7 mouse cellular contexts compared by ENCODE assay signal in the genomic region with DNA sequence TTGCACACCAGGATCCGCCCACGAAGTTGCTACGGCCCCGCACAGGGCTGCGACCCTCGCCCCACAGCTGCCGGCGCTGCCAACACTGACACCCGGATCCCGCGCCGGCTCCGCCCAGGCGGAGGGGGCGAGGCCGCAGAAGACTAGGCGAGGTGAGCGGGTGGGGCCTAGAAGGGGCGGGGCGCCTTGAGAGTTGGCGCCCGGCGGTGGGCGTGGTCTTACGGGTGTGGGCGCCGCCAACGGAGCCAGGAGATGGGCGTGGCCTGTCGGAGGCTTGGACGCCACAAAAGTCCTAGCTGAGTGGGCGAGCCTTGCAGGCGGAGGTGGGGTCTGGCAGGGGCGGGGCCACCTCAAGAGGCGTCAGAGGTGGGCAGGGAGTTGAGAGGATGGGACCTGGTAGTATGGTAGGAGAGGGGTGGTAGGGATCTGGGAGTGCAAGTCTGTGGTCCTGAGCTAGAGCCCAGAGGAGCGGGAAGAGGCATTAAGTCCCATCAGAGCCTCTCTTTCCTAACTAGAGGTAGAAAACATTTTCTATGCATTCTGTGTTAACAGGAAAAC. TPM values are rescaled to one million over a fixed set of nuclear protein-coding genes. Genes with fewer than 3 reads are reported as not detected.
DNase-seq lines count a peak whose midpoint lies in the region; ATAC-seq lines count a peak whose summit lies in the region.

A gene (minus strand): TSS at position 158 of the 558 bp plus-strand sequence.

- peak within 1 kb of the TSS; percentile 68 for H3K4me3 ChIP-seq in embryonic facial prominence, embryonic 10.5 days
- H3K4me3 ChIP-seq in limb, embryonic 10.5 days: peak within 1 kb of the TSS; percentile 64
- peak within 1 kb of the TSS; percentile 64 for H3K4me3 ChIP-seq in midbrain, embryonic 13.5 days (replicated peaks)

- no peaks in the 10 kb centered on the region for H3K9me3 ChIP-seq in embryonic facial prominence, embryonic 10.5 days
- no peaks in the 10 kb centered on the region for H3K9me3 ChIP-seq in limb, embryonic 10.5 days (replicated peaks)
- no peaks in the 10 kb centered on the region for H3K9me3 ChIP-seq in midbrain, embryonic 13.5 days

- DNase-seq in adrenal gland, postnatal 10 days: peak; percentile 98
- DNase-seq in embryonic facial prominence, embryonic 10.5 days (ENCODE audit: low spot score): peak; percentile 98
- peak; percentile 96 for DNase-seq in kidney, adult 11 months
- peak; percentile 97 for DNase-seq in limb, embryonic 10.5 days (ENCODE audit: low spot score)
- DNase-seq in spleen, adult 12 weeks (ENCODE audit: low spot score): peak; percentile 91

- H3K9ac ChIP-seq in midbrain, embryonic 13.5 days (replicated peaks): peak within 1 kb of the TSS; percentile 76

- H3K4me1 ChIP-seq in embryonic facial prominence, embryonic 10.5 days: peaks cover 14% of the 10 kb centered on the region
- H3K4me1 ChIP-seq in limb, embryonic 10.5 days: peaks cover 15% of the 10 kb centered on the region
- peaks cover 14% of the 10 kb centered on the region; the same call in 1 of the 2 replicates for H3K4me1 ChIP-seq in midbrain, embryonic 13.5 days (replicated peaks)

- H3K27ac ChIP-seq in embryonic facial prominence, embryonic 10.5 days (replicated peaks): peak within 1 kb of the TSS; percentile 66; the same call in 1 of the 2 replicates
- peak within 1 kb of the TSS; percentile 58 for H3K27ac ChIP-seq in limb, embryonic 10.5 days
- H3K27ac ChIP-seq in midbrain, embryonic 13.5 days: peak within 1 kb of the TSS; percentile 30; the same call in 1 of the 2 replicates

- H3K36me3 ChIP-seq in embryonic facial prominence, embryonic 10.5 days (replicated peaks): peaks cover 5% of the 10 kb centered on the region; the same call in 1 of the 2 replicates
- no peaks in the 10 kb centered on the region for H3K36me3 ChIP-seq in limb, embryonic 10.5 days
- 0 out of 2 replicates have a peak, but pooled peaks cover 4% of the 10 kb centered on the region for H3K36me3 ChIP-seq in midbrain, embryonic 13.5 days

- peaks cover 40% of the 10 kb centered on the region for H3K27me3 ChIP-seq in embryonic facial prominence, embryonic 10.5 days (replicated peaks; ENCODE audit: low read depth, poor library complexity, severe bottlenecking)
- H3K27me3 ChIP-seq in limb, embryonic 10.5 days (ENCODE audit: low read depth, poor library complexity, severe bottlenecking): peaks cover 41% of the 10 kb centered on the region
- H3K27me3 ChIP-seq in midbrain, embryonic 13.5 days: peaks cover 26% of the 10 kb centered on the region

- ATAC-seq in granulocyte monocyte progenitor cell, adult 5-6 weeks (replicated peaks; ENCODE audit: poor library complexity, severe bottlenecking): peak; percentile 95
- ATAC-seq in midbrain, embryonic 13.5 days: peak; percentile 95

- under 1% methylated on average over 36 of the region's 36 CpGs for WGBS in embryonic facial prominence, embryonic 10.5 days
- under 1% methylated on average over 36 of the region's 36 CpGs for WGBS in limb, embryonic 10.5 days
- whole genome bisulfite sequencing in midbrain, embryonic 13.5 days: under 1% methylated on average over 36 of the region's 36 CpGs

- peak within 1 kb of the TSS; percentile 88 for H3K4me2 ChIP-seq in midbrain, embryonic 13.5 days (replicated peaks)

RNA-seq across cellular contexts. Expression of the gene that starts here (rescaled TPM):
- 10 to 100 TPM; 37.2 to 45.4 TPM for total RNA-seq in adrenal gland, postnatal 10 days (2021)
- polyA plus RNA-seq in embryonic facial prominence, embryonic 10.5 days (2016; fragmentation: Nextera tagmentation; extraction: Ambion mirVana): 5.4 and 6.9 TPM in 2 replicates
- 22.5 and 33.1 TPM in 2 replicates for total RNA-seq in granulocyte monocyte progenitor cell, adult 5-6 weeks (2014; fragmentation: Nextera tagmentation)
- total RNA-seq in granulocyte monocyte progenitor cell, adult 5-6 weeks (2017): 44.0 and 51.7 TPM in 2 replicates
- 2.7 and 5.0 TPM in 2 replicates for polyA plus RNA-seq in limb, embryonic 10.5 days (2016; fragmentation: Nextera tagmentation; extraction: Ambion mirVana)
- polyA plus RNA-seq in midbrain, embryonic 13.5 days (2015; fragmentation: Nextera tagmentation; extraction: Ambion mirVana): 10.8 and 11.4 TPM in 2 replicates

Comparison
In these comparisons a context has a peak if more than half of its experiments do, and no peak if none do; other contexts are left out.
1. Peak in every context shown above with its lines: DNase-seq, ATAC-seq, H3K4me3 ChIP-seq and H3K27ac ChIP-seq.